Mouse (Mus musculus): ENCODE results near the gene Ldlr. TPM values are rescaled to one million over a fixed set of nuclear protein-coding genes. Genes with fewer than 3 reads are reported as not detected.

Gene Ldlr
- polyA plus RNA-seq, 1 experiment from 2014 or later = 14.7 TPM

GRCm38 (mm10) chr9:21797921-21798344 is 74.7 kb downstream of the Ldlr start:
- peak overlapping the region; percentile 90 for H3K27ac ChIP-seq (replicated peaks; ENCODE audit: low read depth, low read length)
- H3K36me3 ChIP-seq (replicated peaks; ENCODE audit: control insufficient read depth, insufficient read depth, low read depth, low read length) = peaks cover 8% of the 10 kb centered on the region
- 0% methylated on average over 26 of the region's 26 CpGs for WGBS
- peak; percentile 71 for ATAC-seq (replicated peaks; ENCODE audit: insufficient number of reproducible peaks, low FRiP score, low TSS enrichment, low read depth)
- peak; percentile 82 for DNase-seq (ENCODE audit: low spot score)
- peak overlapping the region; percentile 75 for H3K4me2 ChIP-seq (ENCODE audit: low read depth, low read length)
- H3K9ac ChIP-seq (replicated peaks; ENCODE audit: low read length) = peak overlapping the region; percentile 90
- H3K4me3 ChIP-seq (ENCODE audit: low read depth, low read length) = peak overlapping the region; percentile 81
- H3K9me3 ChIP-seq (replicated peaks; ENCODE audit: control insufficient read depth, low read length) = no peaks in the 10 kb centered on the region
- H3K4me1 ChIP-seq (ENCODE audit: control insufficient read depth, insufficient read depth, low read length) = peaks cover 12% of the 10 kb centered on the region
- no peaks in the 10 kb centered on the region for H3K27me3 ChIP-seq (ENCODE audit: control insufficient read depth, insufficient read depth, low read length)

GRCm38 (mm10) chr9:21798345-21799009 is 75.2 kb downstream of the Ldlr start, which contains the start of gene Kank2:
TSS of gene Kank2 (minus strand) at chr9:21798744.
- H3K36me3 ChIP-seq (replicated peaks; ENCODE audit: control insufficient read depth, insufficient read depth, low read depth, low read length) = peaks cover 8% of the 10 kb centered on the region
- peak within 1 kb of the TSS; percentile 81 for H3K4me3 ChIP-seq (ENCODE audit: low read depth, low read length)
- DNase-seq (ENCODE audit: low spot score) (peak; percentile 88), ATAC-seq (replicated peaks; ENCODE audit: insufficient number of reproducible peaks, low FRiP score, low TSS enrichment, low read depth) (peak; percentile 82)
- H3K9me3 ChIP-seq (replicated peaks; ENCODE audit: control insufficient read depth, low read length) = no peaks in the 10 kb centered on the region
- peak within 1 kb of the TSS; percentile 90 for H3K27ac ChIP-seq (replicated peaks; ENCODE audit: low read depth, low read length)
- peak within 1 kb of the TSS; percentile 75 for H3K4me2 ChIP-seq (ENCODE audit: low read depth, low read length)
- WGBS = under 1% methylated on average over 45 of the region's 52 CpGs
- H3K4me1 ChIP-seq (ENCODE audit: control insufficient read depth, insufficient read depth, low read length) = peaks cover 12% of the 10 kb centered on the region
- peak within 1 kb of the TSS; percentile 90 for H3K9ac ChIP-seq (replicated peaks; ENCODE audit: low read length)
- H3K27me3 ChIP-seq (ENCODE audit: control insufficient read depth, insufficient read depth, low read length) = no peaks in the 10 kb centered on the region

- H3K4me2 ChIP-seq (ENCODE audit: low read depth, low read length) = peak overlapping the region; percentile 75; the same call in 1 of the 2 replicates
- DNase-seq (ENCODE audit: low spot score) (no peak), ATAC-seq (replicated peaks; ENCODE audit: insufficient number of reproducible peaks, low FRiP score, low TSS enrichment, low read depth) (no peak)
- peaks cover 6% of the 10 kb centered on the region for H3K36me3 ChIP-seq (replicated peaks; ENCODE audit: control insufficient read depth, insufficient read depth, low read depth, low read length)
- H3K4me3 ChIP-seq (ENCODE audit: low read depth, low read length) = peak overlapping the region; percentile 81
- H3K4me1 ChIP-seq (ENCODE audit: control insufficient read depth, insufficient read depth, low read length) = peaks cover 12% of the 10 kb centered on the region
- no peaks in the 10 kb centered on the region for H3K9me3 ChIP-seq (replicated peaks; ENCODE audit: control insufficient read depth, low read length)
- H3K27me3 ChIP-seq (ENCODE audit: control insufficient read depth, insufficient read depth, low read length) = no peaks in the 10 kb centered on the region
- 44% methylated on average over 3 of the region's 3 CpGs for WGBS
- H3K9ac ChIP-seq (replicated peaks; ENCODE audit: low read length) = peak overlapping the region; percentile 90; the same call in 1 of the 2 replicates
- H3K27ac ChIP-seq (replicated peaks; ENCODE audit: low read depth, low read length) = 0 out of 2 replicates have a peak overlapping the region, but pooled peaks have one; percentile 90
Observed at GRCm38 (mm10) chr9:21799010-21799350, 75.7 kb downstream of the Ldlr start.

Other genes with a start within 250 kb of the Ldlr start
- 81.3 and 86.9 TPM in 2 replicates for gene Tmed1, start 213.2 kb upstream of the Ldlr start, polyA plus RNA-seq (2014; fragmentation: Nextera tagmentation; extraction: Ambion mirVana)
- gene AB124611, start 197.3 kb upstream of the Ldlr start, polyA plus RNA-seq (2014; fragmentation: Nextera tagmentation; extraction: Ambion mirVana) = 1.00 and 1.4 TPM in 2 replicates
- gene Carm1, start 176.6 kb upstream of the Ldlr start, polyA plus RNA-seq (2014; fragmentation: Nextera tagmentation; extraction: Ambion mirVana) = 62.4 and 64.2 TPM in 2 replicates
- gene Timm29, start 130.8 kb upstream of the Ldlr start, polyA plus RNA-seq (2014; fragmentation: Nextera tagmentation; extraction: Ambion mirVana) = 51.2 and 52.9 TPM in 2 replicates
- gene Yipf2, start 130.7 kb upstream of the Ldlr start, polyA plus RNA-seq (2014; fragmentation: Nextera tagmentation; extraction: Ambion mirVana) = 13.1 and 13.8 TPM in 2 replicates
- 106 and 119 TPM in 2 replicates for gene Smarca4, start 107.3 kb upstream of the Ldlr start, polyA plus RNA-seq (2014; fragmentation: Nextera tagmentation; extraction: Ambion mirVana)
- 126 and 132 TPM in 2 replicates for gene Spc24, start 36.8 kb downstream of the Ldlr start, polyA plus RNA-seq (2014; fragmentation: Nextera tagmentation; extraction: Ambion mirVana)
- gene Kank2, start 75.3 kb downstream of the Ldlr start, polyA plus RNA-seq (2014; fragmentation: Nextera tagmentation; extraction: Ambion mirVana) = 6.1 and 7.6 TPM in 2 replicates
- 0.25 TPM in 1 of 2 replicates, not detected in the other for gene Angptl8, start 112.0 kb downstream of the Ldlr start, polyA plus RNA-seq (2014; fragmentation: Nextera tagmentation; extraction: Ambion mirVana)
- 15.6 and 17.8 TPM in 2 replicates for gene Dock6, start 129.2 kb downstream of the Ldlr start, polyA plus RNA-seq (2014; fragmentation: Nextera tagmentation; extraction: Ambion mirVana)
- gene Rab3d, start 194.7 kb downstream of the Ldlr start, polyA plus RNA-seq (2014; fragmentation: Nextera tagmentation; extraction: Ambion mirVana) = 4.8 and 6.1 TPM in 2 replicates
- gene Ccdc159, start 204.0 kb downstream of the Ldlr start, polyA plus RNA-seq (2014; fragmentation: Nextera tagmentation; extraction: Ambion mirVana) = 2.5 and 3.1 TPM in 2 replicates
- 28.5 and 33.8 TPM in 2 replicates for gene Tmem205, start 204.1 kb downstream of the Ldlr start, polyA plus RNA-seq (2014; fragmentation: Nextera tagmentation; extraction: Ambion mirVana)
- 6.9 and 9.5 TPM in 2 replicates for gene Plppr2, start 213.6 kb downstream of the Ldlr start, polyA plus RNA-seq (2014; fragmentation: Nextera tagmentation; extraction: Ambion mirVana)
- gene Swsap1, start 232.3 kb downstream of the Ldlr start, polyA plus RNA-seq (2014; fragmentation: Nextera tagmentation; extraction: Ambion mirVana) = 17.2 and 17.4 TPM in 2 replicates
- gene Epor, start 240.0 kb downstream of the Ldlr start, polyA plus RNA-seq (2014; fragmentation: Nextera tagmentation; extraction: Ambion mirVana) = 3.8 and 6.4 TPM in 2 replicates

All from embryonic facial prominence, embryonic 11.5 days (tissue).